Mouse (Mus musculus) heart, embryonic 16.5 days (tissue): ENCODE results near the gene Kmt2a. TPM values are rescaled to one million over a fixed set of nuclear protein-coding genes. Genes with fewer than 3 reads are reported as not detected.

Experiments
- ATAC-seq: fragments of 200-750 bp; cut with Nextera tagmentation; replicated peaks from 2 replicates; pipeline ENCODE4 v1.8.0; 2017; ENCODE audit warnings: moderate number of reproducible peaks; ENCODE audit not compliant: insufficient read depth, low FRiP score; ENCODE audit errors: extremely low read depth
- H3K27ac ChIP-seq: fragments of 300-500 bp; sonication (generic); 2 replicates; pipeline ENCODE4 v1.5.1; 2014; ENCODE audit warnings: mild to moderate bottlenecking, low read length, control low read depth, moderate library complexity
- H3K27me3 ChIP-seq: fragments of 300-500 bp; sonication (generic); 2 replicates; pipeline ENCODE4 v1.6.1; 2014; ENCODE audit warnings: low read length, mixed read lengths; ENCODE audit not compliant: control insufficient read depth, insufficient read depth
- H3K36me3 ChIP-seq: fragments of 300-500 bp; sonication (generic); 2 replicates; pipeline ENCODE4 v1.6.1; 2014; ENCODE audit not compliant: control insufficient read depth, insufficient read depth
- H3K4me1 ChIP-seq: fragments of 300-500 bp; sonication (generic); 2 replicates; pipeline ENCODE4 v1.6.1; 2014; ENCODE audit warnings: low read length, mixed read lengths; ENCODE audit not compliant: control insufficient read depth, insufficient read depth
- H3K4me2 ChIP-seq: fragments of 300-500 bp; sonication (generic); 2 replicates; pipeline ENCODE4 v1.6.1; 2014; ENCODE audit warnings: low read depth, mild to moderate bottlenecking, control low read depth, low read length
- H3K4me3 ChIP-seq: fragments of 300-500 bp; sonication (generic); 2 replicates; pipeline ENCODE4 v1.5.1; 2014; ENCODE audit warnings: mild to moderate bottlenecking, control low read depth, low read length
- H3K9ac ChIP-seq: fragments of 300-500 bp; sonication (generic); 2 replicates; pipeline ENCODE4 v1.6.1; 2014; ENCODE audit warnings: low read length, control low read depth
- H3K9me3 ChIP-seq: fragments of 300-500 bp; sonication (generic); replicated peaks from 2 replicates; pipeline ENCODE4 v1.6.1; 2016; ENCODE audit warnings: low read length; ENCODE audit not compliant: control insufficient read depth
- WGBS: fragments of 180-500 bp; shearing (Covaris S2); extraction: QIAGEN DNeasy Blood & Tissue Kit; methylation state at CpG from one replicate; pipeline ENCODE4 v1.1.7; 2014; 5-methylcytosine and 5-hydroxymethylcytosine counted together
- polyA plus RNA-seq: library from polyadenylated mRNA; unstranded; fragments of >200 nt; fragmentation: Nextera tagmentation; extraction: Ambion mirVana; gene quantifications from 2 replicates; pipeline ENCODE4 v1.2.1, GENCODE M21; 2015

The Kmt2a gene
- polyA plus RNA-seq, 1 experiment from 2014 or later = 7.7 TPM

DNA sequence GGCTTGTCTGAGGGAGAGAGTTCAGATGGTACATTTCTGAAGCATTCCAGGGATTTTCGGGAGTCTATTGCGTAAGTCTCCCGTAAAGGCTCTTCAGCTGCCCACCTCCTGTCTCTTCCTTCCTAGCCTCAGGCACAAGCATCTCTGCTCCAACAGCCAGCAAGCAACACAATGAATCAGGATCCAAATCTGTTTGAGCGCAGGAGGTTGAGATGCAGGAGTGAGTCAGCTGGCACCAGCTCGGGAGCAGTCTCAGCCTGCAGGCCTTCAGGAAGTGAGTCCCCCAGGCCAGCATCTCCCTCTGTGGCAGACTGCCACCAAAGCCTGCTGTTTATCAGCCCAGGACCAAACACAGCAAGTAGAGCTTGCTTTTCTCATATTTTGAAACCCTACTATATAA is 23.9 kb upstream of the Kmt2a start:
- Histone ChIP-seq H3K4me1 (peaks cover 22% of the 10 kb centered on the region), H3K4me2 (peak overlapping the region; percentile 18; the same call in 1 of the 2 replicates), H3K27ac (peak overlapping the region; percentile 82), H3K9me3 (no peaks in the 10 kb centered on the region), H3K27me3 (no peaks in the 10 kb centered on the region), H3K36me3 (peaks cover 2% of the 10 kb centered on the region; the same call in 1 of the 2 replicates), H3K9ac (no peak overlapping the region), H3K4me3 (no peak overlapping the region)
- peak; percentile 70 for ATAC-seq
- WGBS = 37% methylated on average over 5 of the region's 5 CpGs

GRCm38 (mm10) chr9:44903856-44904255 is 22.8 kb upstream of the Kmt2a start:
- Histone ChIP-seq H3K4me2 (no peak overlapping the region), H3K36me3 (no peaks in the 10 kb centered on the region), H3K27ac (no peak overlapping the region), H3K9ac (no peak overlapping the region), H3K9me3 (no peaks in the 10 kb centered on the region), H3K4me1 (peaks cover 22% of the 10 kb centered on the region), H3K4me3 (no peak overlapping the region), H3K27me3 (no peaks in the 10 kb centered on the region)
- WGBS = 77% methylated on average over 4 of the region's 4 CpGs
- ATAC-seq = no peak

- Histone ChIP-seq H3K4me1 (peaks cover 11% of the 10 kb centered on the region), H3K27ac (no peak overlapping the region), H3K36me3 (no peaks in the 10 kb centered on the region), H3K4me2 (no peak overlapping the region), H3K9me3 (no peaks in the 10 kb centered on the region), H3K27me3 (no peaks in the 10 kb centered on the region), H3K4me3 (no peak overlapping the region), H3K9ac (no peak overlapping the region)
- no peak for ATAC-seq
- WGBS = 55% methylated on average over 4 of the region's 4 CpGs
Measured at GRCm38 (mm10) chr9:44900402-44900801, 19.3 kb upstream of the Kmt2a start.

DNA sequence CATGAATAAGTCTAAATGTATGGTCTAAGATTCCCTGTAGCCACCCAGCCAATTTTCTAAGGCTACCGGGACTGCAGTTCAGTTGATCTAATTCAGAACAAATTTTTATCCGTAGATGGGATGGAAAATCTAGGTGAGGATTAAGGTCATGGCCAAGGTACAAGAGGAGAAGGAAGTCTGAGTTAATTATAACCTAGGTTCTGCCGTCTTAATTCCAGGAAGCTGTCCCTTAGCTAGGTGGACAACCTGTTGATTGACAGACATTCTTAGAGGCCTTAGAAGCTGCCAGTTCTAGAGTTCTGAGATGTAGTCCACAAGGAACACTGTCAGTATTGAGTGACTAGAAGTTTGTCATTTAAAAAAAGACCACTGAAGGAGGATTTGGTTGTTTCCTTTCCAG is 18.6 kb upstream of the Kmt2a start:
- no peak overlapping the region for H3K27ac ChIP-seq
- no peak overlapping the region for H3K4me3 ChIP-seq
- H3K36me3 ChIP-seq = no peaks in the 10 kb centered on the region
- H3K9ac ChIP-seq = no peak overlapping the region
- H3K4me2 ChIP-seq = no peak overlapping the region
- 62% methylated on average over 3 of the region's 3 CpGs for WGBS
- H3K27me3 ChIP-seq = no peaks in the 10 kb centered on the region
- ATAC-seq = no peak
- peaks cover 4% of the 10 kb centered on the region for H3K4me1 ChIP-seq
- H3K9me3 ChIP-seq = no peaks in the 10 kb centered on the region

GRCm38 (mm10) chr9:44897024-44897423 is 15.9 kb upstream of the Kmt2a start:
- 50% methylated on average over 4 of the region's 4 CpGs for WGBS

GRCm38 (mm10) chr9:44892664-44893063 is 11.6 kb upstream of the Kmt2a start:
- no peak overlapping the region for H3K4me2 ChIP-seq
- 29% methylated on average over 3 of the region's 3 CpGs for WGBS
- H3K4me3 ChIP-seq = no peak overlapping the region
- H3K36me3 ChIP-seq = no peaks in the 10 kb centered on the region
- ATAC-seq = no peak
- no peaks in the 10 kb centered on the region for H3K9me3 ChIP-seq
- H3K27me3 ChIP-seq = no peaks in the 10 kb centered on the region
- no peak overlapping the region for H3K27ac ChIP-seq
- H3K4me1 ChIP-seq = no peaks in the 10 kb centered on the region
- H3K9ac ChIP-seq = no peak overlapping the region

More at GRCm38 (mm10) chr9:44897024-44897423, 15.9 kb upstream of the Kmt2a start:
- Histone ChIP-seq H3K9me3 (no peaks in the 10 kb centered on the region), H3K9ac (no peak overlapping the region), H3K27ac (no peak overlapping the region), H3K36me3 (no peaks in the 10 kb centered on the region), H3K4me1 (no peaks in the 10 kb centered on the region), H3K4me3 (no peak overlapping the region), H3K4me2 (no peak overlapping the region), H3K27me3 (no peaks in the 10 kb centered on the region)
- no peak for ATAC-seq

DNA sequence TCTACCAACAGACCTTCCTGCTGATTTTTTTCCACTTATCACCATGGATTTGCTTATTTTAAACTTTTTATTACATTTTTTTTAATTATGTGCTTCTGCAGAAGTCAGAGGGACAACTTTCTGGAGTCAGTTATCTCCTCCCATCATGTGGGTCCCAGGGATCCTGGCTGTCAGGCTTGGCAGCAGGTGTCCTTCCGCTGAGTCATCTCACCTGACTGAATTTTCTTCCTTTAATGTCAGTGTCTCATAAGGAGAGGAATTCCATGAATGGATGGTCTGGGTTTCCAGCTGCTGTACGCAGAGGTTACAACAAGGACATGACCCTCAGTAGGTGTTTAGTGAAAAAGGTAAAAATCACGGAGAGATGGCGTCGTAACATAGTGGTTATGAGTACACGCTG is 10.1 kb upstream of the Kmt2a start:
- 84% methylated on average over 6 of the region's 6 CpGs for WGBS
- no peaks in the 10 kb centered on the region for H3K4me1 ChIP-seq

DNA sequence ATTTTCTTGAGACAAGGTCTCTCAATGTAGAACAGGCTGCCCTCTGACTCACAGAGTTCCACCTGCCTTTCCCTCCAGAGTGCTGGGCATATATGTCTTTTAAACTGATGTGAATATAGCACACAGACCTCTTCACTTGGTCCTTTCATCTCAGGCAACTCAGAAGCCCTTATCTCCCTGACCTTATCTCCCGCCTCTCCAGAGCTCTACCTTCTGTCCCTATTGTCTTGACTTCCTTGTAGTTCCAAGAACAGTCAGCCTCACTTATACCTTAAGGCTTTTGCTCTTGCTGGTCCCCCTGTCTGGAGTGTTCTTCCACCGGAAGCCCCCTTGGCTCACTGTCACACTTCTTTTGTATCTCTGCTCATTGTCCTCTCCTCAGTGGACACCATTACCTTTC is 9.0 kb upstream of the Kmt2a start:
- no peak overlapping the region for H3K27ac ChIP-seq
- no peaks in the 10 kb centered on the region for H3K36me3 ChIP-seq
- no peak overlapping the region for H3K4me3 ChIP-seq
- H3K27me3 ChIP-seq = no peaks in the 10 kb centered on the region
- no peak overlapping the region for H3K4me2 ChIP-seq
- H3K9me3 ChIP-seq = no peaks in the 10 kb centered on the region
- 33% methylated on average over 2 of the region's 2 CpGs for WGBS
- no peak overlapping the region for H3K9ac ChIP-seq
- ATAC-seq = no peak
- no peaks in the 10 kb centered on the region for H3K4me1 ChIP-seq

More for the DNA sequence above, 10.1 kb upstream of the Kmt2a start:
- Histone ChIP-seq H3K27ac (no peak overlapping the region), H3K9me3 (no peaks in the 10 kb centered on the region), H3K4me2 (no peak overlapping the region), H3K36me3 (no peaks in the 10 kb centered on the region), H3K4me3 (no peak overlapping the region), H3K27me3 (no peaks in the 10 kb centered on the region), H3K9ac (no peak overlapping the region)
- no peak for ATAC-seq

DNA sequence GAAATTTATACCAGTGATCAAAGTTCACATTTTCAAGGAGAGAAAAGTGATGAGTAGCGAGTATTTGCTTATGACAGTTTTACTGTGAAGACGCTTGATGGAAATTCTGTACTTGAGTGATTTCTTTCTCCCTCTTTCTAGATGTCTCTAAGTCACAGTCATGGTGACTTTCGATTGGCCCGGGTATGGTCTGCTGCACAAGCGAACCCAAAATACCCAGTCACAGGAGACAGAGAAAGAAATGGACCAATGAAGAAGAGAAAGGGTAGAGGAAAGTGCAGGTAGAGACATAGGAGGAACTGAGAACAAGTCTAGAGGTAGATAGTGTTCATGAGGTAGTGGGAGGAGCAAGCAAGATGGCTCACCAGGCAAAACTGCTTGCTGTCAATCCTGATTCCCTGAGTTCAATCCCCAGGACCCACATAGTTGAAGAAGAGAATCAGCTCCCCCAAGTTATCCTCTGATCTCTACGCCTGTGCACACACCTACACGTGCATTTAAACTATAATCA is 7.1 kb upstream of the Kmt2a start:
- Histone ChIP-seq H3K4me3 (no peak overlapping the region), H3K4me2 (no peak overlapping the region), H3K4me1 (peaks cover 2% of the 10 kb centered on the region), H3K9me3 (no peaks in the 10 kb centered on the region), H3K27me3 (no peaks in the 10 kb centered on the region), H3K27ac (no peak overlapping the region), H3K9ac (no peak overlapping the region), H3K36me3 (no peaks in the 10 kb centered on the region)
- ATAC-seq = no peak
- 79% methylated on average over 7 of the region's 7 CpGs for WGBS
